Comparison of ENCODE assay signal across 9 mouse cellular contexts in genomic region chr16:45690178-45690577, GRCm38 (mm10). TPM values are rescaled to one million over a fixed set of nuclear protein-coding genes. Genes with fewer than 3 reads are reported as not detected.
DNase-seq lines count a peak whose midpoint lies in the region; ATAC-seq and TF ChIP-seq lines count a peak whose summit lies in the region.
"Had no signal": no experiment of that assay in that cellular context is flagged by ENCODE, and none has a peak within 500 bp of the region (broad histone marks: within the 10 kb centered on the region; RNA-seq: fewer than 3 reads in every experiment).

No protein-coding gene starts in this region.

- H3K4me1 ChIP-seq in CH12.LX (ENCODE audit: control insufficient read depth in 1 of 2, insufficient read depth in 2 of 2): peaks cover 0 to 16% of the 10 kb centered on the region in 2 experiments; a peak in 1 of 4 replicates
- H3K4me1 ChIP-seq in hindbrain, embryonic 13.5 days (replicated peaks): peaks cover 12% of the 10 kb centered on the region
- peaks cover 13% of the 10 kb centered on the region for H3K4me1 ChIP-seq in midbrain, embryonic 16.5 days (ENCODE audit: control insufficient read depth, insufficient read depth, low read length)

- H3K4me2 ChIP-seq in CH12.LX (ENCODE audit: insufficient read depth, low read depth, poor library complexity, severe bottlenecking): 0 out of 2 replicates have a peak overlapping the region, but pooled peaks have one; percentile 32
- H3K4me2 ChIP-seq in hindbrain, embryonic 13.5 days: 0 out of 2 replicates have a peak overlapping the region, but pooled peaks have one; percentile 8
- H3K4me2 ChIP-seq in midbrain, embryonic 16.5 days (ENCODE audit: low read length): peak overlapping the region; percentile 8; the same call in 1 of the 2 replicates

- ATAC-seq in hindbrain, embryonic 13.5 days (ENCODE audit: low FRiP score): peak; percentile 73
- peak; percentile 77 for ATAC-seq in midbrain, embryonic 16.5 days

- H3K9me3 ChIP-seq in CH12.LX (replicated peaks; ENCODE audit: low read length): no peaks in the 10 kb centered on the region
- no peaks in the 10 kb centered on the region for H3K9me3 ChIP-seq in hindbrain, embryonic 13.5 days
- no peaks in the 10 kb centered on the region for H3K9me3 ChIP-seq in midbrain, embryonic 16.5 days (replicated peaks; ENCODE audit: control insufficient read depth, low read length, poor library complexity, severe bottlenecking)

- no peak for TF ChIP-seq POLR2A in CH12.LX (IDR thresholded peaks at IDR 0.05; ENCODE audit: low read depth, low read length)

- H3K27me3 ChIP-seq in CH12.LX (replicated peaks): no peaks in the 10 kb centered on the region
- no peaks in the 10 kb centered on the region for H3K27me3 ChIP-seq in hindbrain, embryonic 13.5 days
- H3K27me3 ChIP-seq in midbrain, embryonic 16.5 days (ENCODE audit: control insufficient read depth, insufficient read depth, low read depth, low read length): no peaks in the 10 kb centered on the region

- WGBS in hindbrain, embryonic 13.5 days: 8% methylated on average over 4 of the region's 4 CpGs
- WGBS in midbrain, embryonic 16.5 days: 6% methylated on average over 4 of the region's 4 CpGs

- in situ Hi-C loops in CH12.LX (cut with MboI; ENCODE audit: low pct_ligation_motif_present, low pct_unique_long_range_greater_than_20kb, low sequenced_read_pairs): no loop called here

- no peak for TF ChIP-seq RAD21 in CH12.LX (IDR thresholded peaks at IDR 0.05; ENCODE audit: low read depth, low read length)

- no peak overlapping the region for H3K9ac ChIP-seq in CH12.LX (ENCODE audit: insufficient read depth, low read depth)
- H3K9ac ChIP-seq in hindbrain, embryonic 13.5 days: no peak overlapping the region
- H3K9ac ChIP-seq in midbrain, embryonic 16.5 days (ENCODE audit: low read depth, low read length): no peak overlapping the region

- dilution Hi-C loops in CH12.LX (cut with MboI; ENCODE audit: extremely low pct_ligation_motif_present, extremely low pct_unique_long_range_greater_than_20kb, low sequenced_read_pairs): no loop called here

- H3K4me3 ChIP-seq in CH12.LX (replicated peaks in 1 of 3; ENCODE audit: low read depth in 2 of 3, low read length in 2 of 3, poor library complexity in 1 of 3): no peak overlapping the region
- no peak overlapping the region for H3K4me3 ChIP-seq in hindbrain, embryonic 13.5 days
- no peak overlapping the region for H3K4me3 ChIP-seq in midbrain, embryonic 16.5 days (ENCODE audit: low read depth, low read length)

- no peaks in the 10 kb centered on the region for H3K36me3 ChIP-seq in CH12.LX (replicated peaks in 1 of 2; ENCODE audit: control insufficient read depth in 1 of 2, insufficient read depth in 1 of 2, low read length in 1 of 2)
- H3K36me3 ChIP-seq in hindbrain, embryonic 13.5 days: no peaks in the 10 kb centered on the region
- H3K36me3 ChIP-seq in midbrain, embryonic 16.5 days (ENCODE audit: control insufficient read depth, insufficient read depth, low read length): no peaks in the 10 kb centered on the region

- no peaks in the 10 kb centered on the region for H3K79me2 ChIP-seq in CH12.LX (replicated peaks; ENCODE audit: control insufficient read depth, extremely low read depth, insufficient read depth, poor library complexity, severe bottlenecking)

- TF ChIP-seq CTCF in CH12.LX (conservative IDR thresholded peaks at IDR 0.05 in 1 of 2, IDR thresholded peaks at IDR 0.05 in 1 of 2; ENCODE audit: low read depth in 2 of 2, low read length in 2 of 2): no peak

- peak; percentile 61 for DNase-seq in CH12.LX (ENCODE audit: extremely low read depth)
- peak; percentile 60 for DNase-seq in brain, embryonic 18.5 days (ENCODE audit: low read depth, low spot score)
- DNase-seq in adrenal gland, adult 18-20 months (ENCODE audit: low spot score in 2 of 2): no peak
- no peak for DNase-seq in spleen, postnatal 14 days (ENCODE audit: low spot score in 2 of 2)
- no peak for DNase-seq in cerebellum, adult 11 months
- no peak for DNase-seq in urinary bladder, adult 18-20 months (ENCODE audit: low spot score in 2 of 2)
- DNase-seq: kidney, adult 11 months had no signal

- TF ChIP-seq EP300 in CH12.LX (IDR thresholded peaks at IDR 0.05; ENCODE audit: low read length): no peak

- no peak overlapping the region for H3K27ac ChIP-seq in CH12.LX (ENCODE audit: insufficient read depth, low read depth)
- peak overlapping the region; percentile 82 for H3K27ac ChIP-seq in hindbrain, embryonic 13.5 days
- H3K27ac ChIP-seq in midbrain, embryonic 16.5 days (ENCODE audit: low read length): peak overlapping the region; percentile 77

TF ChIP-seq in CH12.LX, 34 proteins besides CTCF, POLR2A, EP300 and RAD21:
- TF ChIP-seq ELF1 (IDR thresholded peaks at IDR 0.05; ENCODE audit: low read depth, low read length) (peak; percentile 76), ZNF384 (IDR thresholded peaks at IDR 0.05; ENCODE audit: low read depth, low read length) (no peak)
TF ChIP-seq in CH12.LX: peak in this region for 1.

RNA-seq across cellular contexts. Expression of gene Tmprss7, which starts 3.3 kb away (rescaled TPM):
- total RNA-seq in CH12.LX (2012; rRNA removed) (not detected in 2 replicates), CH12.LX (2014; rRNA removed) (not detected in 2 replicates)
- polyA plus RNA-seq in CH12.LX (2012; ENCODE audit: insufficient read length, low read depth): not detected in 2 replicates
- polyA plus RNA-seq in hindbrain, embryonic 13.5 days (2015; fragmentation: Nextera tagmentation; extraction: Ambion mirVana): 0.36 and 0.60 TPM in 2 replicates
- 0.75 and 0.93 TPM in 2 replicates for polyA plus RNA-seq in midbrain, embryonic 16.5 days (2015; fragmentation: Nextera tagmentation; extraction: Ambion mirVana)
- under 1 TPM; 0.17 to 0.26 TPM for total RNA-seq in adrenal gland, adult 18-20 months (2021)

RNA-seq across cellular contexts. Expression of gene Tagln3, which starts 34.2 kb away (rescaled TPM):
- total RNA-seq in CH12.LX (2012; rRNA removed) (0.17 and 0.21 TPM in 2 replicates), CH12.LX (2014; rRNA removed) (0.19 TPM in 1 of 2 replicates, not detected in the other)
- polyA plus RNA-seq in CH12.LX (2012; ENCODE audit: insufficient read length, low read depth): 0.69 and 0.79 TPM in 2 replicates
- 625 and 635 TPM in 2 replicates for polyA plus RNA-seq in hindbrain, embryonic 13.5 days (2015; fragmentation: Nextera tagmentation; extraction: Ambion mirVana)
- polyA plus RNA-seq in midbrain, embryonic 16.5 days (2015; fragmentation: Nextera tagmentation; extraction: Ambion mirVana): 337 and 369 TPM in 2 replicates
- total RNA-seq in adrenal gland, adult 18-20 months (2021): 1 to 10 TPM; 3.4 to 4.8 TPM

RNA-seq across cellular contexts. Expression of gene BC016579, which starts 36.3 kb away (rescaled TPM):
- total RNA-seq in CH12.LX (2012; rRNA removed) (not detected in 2 replicates), CH12.LX (2014; rRNA removed) (not detected in 2 replicates)
- polyA plus RNA-seq in CH12.LX (2012; ENCODE audit: insufficient read length, low read depth): not detected in 2 replicates
- not detected in 2 replicates for polyA plus RNA-seq in hindbrain, embryonic 13.5 days (2015; fragmentation: Nextera tagmentation; extraction: Ambion mirVana)
- polyA plus RNA-seq in midbrain, embryonic 16.5 days (2015; fragmentation: Nextera tagmentation; extraction: Ambion mirVana): not detected in 2 replicates
- under 1 TPM in 1 of 2 experiments, not detected in 1; 0.22 TPM for total RNA-seq in adrenal gland, adult 18-20 months (2021)

RNA-seq across cellular contexts. Expression of gene Abhd10, which starts 52.6 kb away (rescaled TPM):
- total RNA-seq in CH12.LX (2012; rRNA removed): 13.8 and 14.1 TPM in 2 replicates
- total RNA-seq in CH12.LX (2014; rRNA removed): 19.3 and 20.1 TPM in 2 replicates
- polyA plus RNA-seq in CH12.LX (2012; ENCODE audit: insufficient read length, low read depth): 18.2 and 20.5 TPM in 2 replicates
- polyA plus RNA-seq in hindbrain, embryonic 13.5 days (2015; fragmentation: Nextera tagmentation; extraction: Ambion mirVana): 41.2 and 46.0 TPM in 2 replicates
- 42.3 and 42.6 TPM in 2 replicates for polyA plus RNA-seq in midbrain, embryonic 16.5 days (2015; fragmentation: Nextera tagmentation; extraction: Ambion mirVana)
- total RNA-seq in adrenal gland, adult 18-20 months (2021): 10 to 100 TPM; 14.2 to 27.5 TPM

Comparison
In these comparisons a context has a peak if more than half of its experiments do, and no peak if none do; other contexts are left out.
1. DNase-seq: peak in CH12.LX (single experiment) and brain, embryonic 18.5 days (single experiment); none in adrenal gland, adult 18-20 months (0 of 2), spleen, postnatal 14 days (0 of 2), cerebellum, adult 11 months (single experiment) and urinary bladder, adult 18-20 months (0 of 2).
2. RNA of gene Tagln3, which starts 34.2 kb away (polyA plus RNA-seq): 625 to 635 TPM in hindbrain, embryonic 13.5 days and 337 to 369 TPM in midbrain, embryonic 16.5 days; 0.69 to 0.79 TPM in CH12.LX; every median in the first group is over 100 times any median in the second.
3. Peak in every context shown above with its lines, with median percentiles within 50 percentile points of each other: H3K4me2 ChIP-seq.